In genomic region chr8:107293641-107294628, GRCm38 (mm10) we compare ENCODE assay signal across 8 mouse cellular contexts. TPM values are rescaled to one million over a fixed set of nuclear protein-coding genes. Genes with fewer than 3 reads are reported as not detected.
A peak's percentile ranks its signal among the peaks of the same experiment; 100 is the strongest.
DNase-seq lines count a peak whose midpoint lies in the region; ATAC-seq and TF ChIP-seq lines count a peak whose summit lies in the region.

No protein-coding gene starts in this region.

- H3K4me1 ChIP-seq in E14TG2a.4 (replicated peaks; ENCODE audit: low read depth, low read length), result peaks cover 40% of the 10 kb centered on the region
- H3K4me1 ChIP-seq in forebrain, embryonic 11.5 days (replicated peaks; ENCODE audit: control insufficient read depth, insufficient read depth, low read length), result no peaks in the 10 kb centered on the region
- no peaks in the 10 kb centered on the region; the same call in 1 of the 2 replicates for H3K4me1 ChIP-seq in heart, postnatal 0 days (ENCODE audit: control insufficient read depth, insufficient read depth)
- peaks cover 10% of the 10 kb centered on the region for H3K4me1 ChIP-seq in liver, embryonic 16.5 days (ENCODE audit: control insufficient read depth, low read depth, low read length)
- H3K4me1 ChIP-seq in olfactory bulb, adult 2 months (ENCODE audit: control insufficient read depth, insufficient read depth, low read length), result no peaks in the 10 kb centered on the region

- peak; percentile 56 for ATAC-seq in forebrain, embryonic 11.5 days (replicated peaks; ENCODE audit: low FRiP score)
- ATAC-seq in heart, postnatal 0 days (ENCODE audit: insufficient read depth, low read depth), result peak; percentile 42
- peak; percentile 56 for ATAC-seq in liver, embryonic 16.5 days (ENCODE audit: low read depth)

- peak overlapping the region; percentile 98 for H3K4me3 ChIP-seq in E14TG2a.4 (replicated peaks; ENCODE audit: low read length)
- peak overlapping the region; percentile 95 for H3K4me3 ChIP-seq in forebrain, embryonic 11.5 days (ENCODE audit: low read depth, low read length)
- H3K4me3 ChIP-seq in heart, postnatal 0 days (ENCODE audit: low read depth, low read length), result peak overlapping the region; percentile 83
- peak overlapping the region; percentile 89 for H3K4me3 ChIP-seq in liver, embryonic 16.5 days (ENCODE audit: low read depth, low read length)
- H3K4me3 ChIP-seq in olfactory bulb, adult 2 months (ENCODE audit: insufficient read depth, low read depth, low read length), result peak overlapping the region; percentile 97

- no peak for TF ChIP-seq EP300 in heart, postnatal 0 days (IDR thresholded peaks at IDR 0.05; ENCODE audit: low read depth)

- H3K27me3 ChIP-seq in E14TG2a.4 (ENCODE audit: insufficient read depth, low read length), result no peaks in the 10 kb centered on the region
- no peaks in the 10 kb centered on the region for H3K27me3 ChIP-seq in forebrain, embryonic 11.5 days (ENCODE audit: control insufficient read depth, insufficient read depth, low read length)
- no peaks in the 10 kb centered on the region for H3K27me3 ChIP-seq in heart, postnatal 0 days (ENCODE audit: control insufficient read depth, insufficient read depth, low read length)
- H3K27me3 ChIP-seq in liver, embryonic 16.5 days (ENCODE audit: control insufficient read depth, insufficient read depth, low read depth, low read length), result no peaks in the 10 kb centered on the region

- under 1% methylated on average over 55 of the region's 98 CpGs for WGBS in forebrain, embryonic 11.5 days
- WGBS in heart, postnatal 0 days, result 1% methylated on average over 30 of the region's 98 CpGs
- WGBS in liver, embryonic 16.5 days (ENCODE audit: insufficient replicate concordance), result under 1% methylated on average over 78 of the region's 98 CpGs
- under 1% methylated on average over 92 of the region's 98 CpGs for WGBS in olfactory bulb, adult 2 months

- no peak for TF ChIP-seq CTCF in E14TG2a.4 (conservative IDR thresholded peaks at IDR 0.05; ENCODE audit: low read length)
- no peak for TF ChIP-seq CTCF in heart, postnatal 0 days (IDR thresholded peaks at IDR 0.05; ENCODE audit: low read depth)
- no peak for TF ChIP-seq CTCF in olfactory bulb, adult 2 months (IDR thresholded peaks at IDR 0.05; ENCODE audit: insufficient read depth, low read depth, low read length)

- H3K36me3 ChIP-seq in E14TG2a.4 (ENCODE audit: insufficient read depth, low read length), result peaks cover 3% of the 10 kb centered on the region; the same call in 1 of the 2 replicates
- no peaks in the 10 kb centered on the region for H3K36me3 ChIP-seq in forebrain, embryonic 11.5 days (ENCODE audit: control insufficient read depth, insufficient read depth, low read length)
- H3K36me3 ChIP-seq in heart, postnatal 0 days (replicated peaks; ENCODE audit: control insufficient read depth, insufficient read depth, low read length), result peaks cover 3% of the 10 kb centered on the region; the same call in 1 of the 2 replicates
- H3K36me3 ChIP-seq in liver, embryonic 16.5 days (ENCODE audit: control insufficient read depth, insufficient read depth), result no peaks in the 10 kb centered on the region

- TF ChIP-seq POLR2A in olfactory bulb, adult 2 months (IDR thresholded peaks at IDR 0.05; ENCODE audit: insufficient read depth, low read depth, low read length), result no peak

- DNase-seq in c-Kit-positive CD71-positive TER-119-negative erythroid progenitor cells, embryonic 14.5 days (ENCODE audit: low read depth), result peak; percentile 17
- peak; percentile 76 for DNase-seq in forebrain, embryonic 11.5 days (ENCODE audit: low spot score)
- peak; percentile 32 for DNase-seq in heart, postnatal 0 days (ENCODE audit: low spot score)
- DNase-seq in kidney, postnatal 4 days, result peak; percentile 71 to 82
- peak; percentile 19 to 24 for DNase-seq in thymus, postnatal 10 days (ENCODE audit: low spot score in 2 of 2)

- peak overlapping the region; percentile 93 for H3K9ac ChIP-seq in forebrain, embryonic 11.5 days (ENCODE audit: low read length)
- H3K9ac ChIP-seq in heart, postnatal 0 days (replicated peaks; ENCODE audit: low read depth, low read length), result peak overlapping the region; percentile 94
- peak overlapping the region; percentile 89 for H3K9ac ChIP-seq in liver, embryonic 16.5 days (ENCODE audit: low read depth, low read length)

- peak overlapping the region; percentile 95 for H3K27ac ChIP-seq in forebrain, embryonic 11.5 days (ENCODE audit: low read depth, low read length)
- H3K27ac ChIP-seq in heart, postnatal 0 days (ENCODE audit: low read depth), result peak overlapping the region; percentile 96
- H3K27ac ChIP-seq in liver, embryonic 16.5 days (ENCODE audit: low read length), result peak overlapping the region; percentile 93
- H3K27ac ChIP-seq in olfactory bulb, adult 2 months (ENCODE audit: insufficient read depth, low read depth, low read length), result peak overlapping the region; percentile 99

- H3K4me2 ChIP-seq in forebrain, embryonic 11.5 days (ENCODE audit: low read depth, low read length, severe bottlenecking), result peak overlapping the region; percentile 56
- H3K4me2 ChIP-seq in heart, postnatal 0 days (ENCODE audit: low read depth, low read length), result peak overlapping the region; percentile 65
- H3K4me2 ChIP-seq in liver, embryonic 16.5 days (ENCODE audit: low read depth, low read length), result peak overlapping the region; percentile 69

- no peaks in the 10 kb centered on the region for H3K9me3 ChIP-seq in E14TG2a.4 (ENCODE audit: low read length)
- H3K9me3 ChIP-seq in forebrain, embryonic 11.5 days (ENCODE audit: control insufficient read depth, low read length), result no peaks in the 10 kb centered on the region
- H3K9me3 ChIP-seq in heart, postnatal 0 days (replicated peaks; ENCODE audit: control insufficient read depth, low read length), result no peaks in the 10 kb centered on the region
- no peaks in the 10 kb centered on the region for H3K9me3 ChIP-seq in liver, embryonic 16.5 days (replicated peaks; ENCODE audit: control insufficient read depth, low read length)

RNA-seq across cellular contexts. Expression of gene Nfat5, which starts 0.7 kb away (rescaled TPM):
- 10.1 and 14.5 TPM in 2 replicates for polyA plus RNA-seq in forebrain, embryonic 11.5 days (2014; fragmentation: Nextera tagmentation; extraction: Ambion mirVana)
- 29.6 and 30.2 TPM in 2 replicates for total RNA-seq in heart, postnatal 0 days (2014; rRNA removed; ENCODE audit: low replicate concordance)
- polyA plus RNA-seq in heart, postnatal 0 days (2015; fragmentation: Nextera tagmentation; extraction: Ambion mirVana), result 5.7 and 6.4 TPM in 2 replicates
- 1.5 TPM in 2 replicates for polyA plus RNA-seq in liver, embryonic 16.5 days (2015; fragmentation: Nextera tagmentation; extraction: Ambion mirVana)
- 64.6 and 239 TPM in 2 replicates for polyA plus RNA-seq in olfactory bulb, adult 2 months (2012; ENCODE audit: insufficient read depth, insufficient read length, low replicate concordance, missing spikeins)

Comparison
In these comparisons a context has a peak if more than half of its experiments do, and no peak if none do; other contexts are left out.
1. Peak in every context shown above with its lines: DNase-seq, ATAC-seq, H3K4me3 ChIP-seq and H3K27ac ChIP-seq.
2. DNase-seq: peak in every context shown above with its lines; median percentile 76 in kidney, postnatal 4 days; 76 in forebrain, embryonic 11.5 days; 32 in heart, postnatal 0 days; 22 in thymus, postnatal 10 days; 17 in c-Kit-positive CD71-positive TER-119-negative erythroid progenitor cells, embryonic 14.5 days.